Mouse (Mus musculus) ES-Bruce4 (cell line): ENCODE results near the gene Ksr2.

ENCODE experiments used
- CTCF ChIP-seq: IDR thresholded peaks from one replicate; pipeline ENCODE4 v1.8.1; 2011; ENCODE audit warnings: low read depth, low read length
- EP300 ChIP-seq: IDR thresholded peaks from 2 replicates; pipeline ENCODE4 v1.6.1; 2011; ENCODE audit warnings: low read depth, low read length; ENCODE audit not compliant: insufficient read depth

DNA sequence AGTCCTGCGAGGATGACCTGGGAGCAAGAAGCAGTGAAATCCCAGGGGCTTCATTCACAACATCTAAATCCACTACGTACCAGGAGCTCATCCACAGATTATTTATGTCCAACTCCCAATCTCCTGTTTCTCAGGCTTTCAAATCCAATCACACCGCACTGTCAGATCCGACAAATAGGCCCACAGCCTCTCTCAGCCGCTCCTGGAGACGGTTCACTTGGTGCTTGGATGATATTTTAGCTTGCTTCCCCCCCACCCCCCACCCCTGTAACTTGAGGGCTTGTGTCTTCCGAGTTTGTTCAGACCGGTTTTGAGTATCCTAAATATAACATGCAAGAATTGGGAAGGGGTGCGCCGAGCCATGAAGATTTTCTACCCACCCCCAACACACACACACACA is 297.8 kb downstream of the Ksr2 start:
- no peak for TF ChIP-seq CTCF
- TF ChIP-seq EP300, result no peak
